Mouse (Mus musculus): ENCODE results near the gene Insr. TPM values are rescaled to one million over a fixed set of nuclear protein-coding genes. Genes with fewer than 3 reads are reported as not detected.

Gene Insr
- total RNA-seq, 2 experiments from 2014 or later = 46.9 to 47.6 TPM

GRCm38 (mm10) chr8:3276009-3276408 is 3.4 kb downstream of the Insr start:
- DNase-seq (ENCODE audit: low spot score in 2 of 2) = no peak

- DNase-seq (ENCODE audit: low spot score in 2 of 2) = no peak
Observed at GRCm38 (mm10) chr8:3275189-3275588, 4.2 kb downstream of the Insr start.

- DNase-seq (ENCODE audit: low spot score in 2 of 2) = no peak
Observed at GRCm38 (mm10) chr8:3273799-3274198, 5.6 kb downstream of the Insr start.

DNA sequence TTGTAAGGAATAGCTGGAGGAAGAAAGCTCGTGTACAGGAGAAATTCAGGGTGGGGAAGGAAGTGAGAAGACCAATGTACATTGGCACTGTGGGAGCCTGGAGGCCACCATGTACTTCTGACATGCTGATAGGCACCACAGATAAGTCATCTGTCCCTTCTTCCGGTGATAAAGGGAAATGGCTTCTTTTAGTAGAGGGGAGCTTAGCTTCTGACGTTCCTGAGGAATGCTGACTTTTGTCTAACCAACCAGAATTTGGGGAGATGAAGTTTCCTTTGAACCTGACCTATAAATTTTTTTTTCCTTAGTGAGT is 12.0 kb downstream of the Insr start:
- no peak for DNase-seq (ENCODE audit: low spot score in 2 of 2)

DNA sequence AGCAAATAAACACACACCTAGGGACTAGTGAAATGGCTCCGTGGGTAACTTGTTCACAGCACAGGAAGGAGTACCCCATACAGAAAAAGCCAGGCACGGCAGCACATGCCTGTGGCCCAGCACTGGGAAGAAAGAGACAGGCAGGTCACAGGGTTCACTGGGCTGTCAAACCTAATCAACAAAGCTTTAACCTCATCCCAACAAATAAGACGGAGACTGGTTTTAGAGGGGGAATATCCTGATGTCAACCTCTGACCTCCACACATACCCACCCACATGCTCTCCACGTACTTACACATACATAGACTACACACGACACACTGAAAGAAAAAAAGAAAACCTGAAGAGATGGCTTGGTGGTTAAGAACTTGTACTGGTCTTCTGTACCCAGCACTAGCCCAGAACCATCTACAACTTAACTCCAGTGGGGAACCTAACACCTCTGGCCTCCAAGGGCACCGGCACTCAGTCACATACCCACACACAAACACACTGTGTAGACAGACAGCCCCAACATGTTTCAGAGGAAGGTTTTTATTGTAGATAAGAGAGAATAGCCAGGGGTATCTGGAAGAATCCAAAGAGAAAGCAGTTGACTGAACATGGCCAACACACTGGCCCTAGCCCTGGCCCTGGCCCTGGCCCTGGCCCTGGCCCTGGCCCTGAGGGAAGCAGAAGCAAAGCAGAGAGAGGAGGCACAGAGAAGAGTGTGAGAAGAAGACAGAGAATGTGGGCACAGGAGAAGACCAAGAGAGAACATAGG is 12.6 kb downstream of the Insr start:
- no peak for DNase-seq (ENCODE audit: low spot score in 2 of 2)

GRCm38 (mm10) chr8:3265182-3265581 is 14.2 kb downstream of the Insr start:
- DNase-seq (ENCODE audit: low spot score in 2 of 2) = no peak

DNA sequence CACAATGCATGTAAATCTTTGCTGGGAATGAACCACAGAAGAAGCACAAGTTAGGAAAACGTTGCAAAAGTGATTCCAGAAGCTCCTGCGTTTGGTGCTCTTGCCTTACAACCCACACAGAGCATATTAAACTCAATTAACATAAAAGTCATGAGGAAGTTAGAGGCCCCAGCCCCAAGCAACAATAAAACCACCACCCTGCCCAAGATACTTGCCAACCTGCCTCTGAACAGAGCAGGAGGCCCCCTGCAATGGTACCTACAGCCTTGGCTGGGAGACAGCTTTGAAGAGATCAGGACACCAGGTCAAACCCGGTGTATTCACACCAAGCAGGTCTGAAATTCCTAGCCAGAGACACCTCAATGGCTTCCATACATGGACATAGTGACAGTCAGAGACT is 16.6 kb downstream of the Insr start:
- no peak for DNase-seq (ENCODE audit: low spot score in 2 of 2)

DNA sequence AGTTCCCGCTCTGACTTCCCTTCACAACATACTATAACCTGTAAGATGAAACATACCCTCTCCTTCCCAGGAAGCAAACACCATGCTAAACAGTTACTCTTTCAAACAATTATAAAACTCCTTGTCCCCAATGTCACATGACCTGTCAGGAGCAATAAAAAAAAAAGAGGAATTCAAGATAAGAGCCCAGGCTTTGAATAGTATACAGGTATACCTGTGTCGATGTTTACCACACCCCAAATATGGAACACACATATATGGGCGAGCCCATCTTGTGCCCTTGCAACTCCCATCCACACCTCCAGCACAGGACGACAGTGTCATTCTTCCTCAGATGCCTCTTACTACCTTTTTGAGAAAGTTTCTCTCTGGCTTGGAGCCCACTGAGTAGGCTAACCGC is 18.3 kb downstream of the Insr start:
- no peak for DNase-seq (ENCODE audit: low spot score in 2 of 2)

GRCm38 (mm10) chr8:3260127-3260811 is 19.1 kb downstream of the Insr start:
- no peak for DNase-seq (ENCODE audit: low spot score in 2 of 2)

DNA sequence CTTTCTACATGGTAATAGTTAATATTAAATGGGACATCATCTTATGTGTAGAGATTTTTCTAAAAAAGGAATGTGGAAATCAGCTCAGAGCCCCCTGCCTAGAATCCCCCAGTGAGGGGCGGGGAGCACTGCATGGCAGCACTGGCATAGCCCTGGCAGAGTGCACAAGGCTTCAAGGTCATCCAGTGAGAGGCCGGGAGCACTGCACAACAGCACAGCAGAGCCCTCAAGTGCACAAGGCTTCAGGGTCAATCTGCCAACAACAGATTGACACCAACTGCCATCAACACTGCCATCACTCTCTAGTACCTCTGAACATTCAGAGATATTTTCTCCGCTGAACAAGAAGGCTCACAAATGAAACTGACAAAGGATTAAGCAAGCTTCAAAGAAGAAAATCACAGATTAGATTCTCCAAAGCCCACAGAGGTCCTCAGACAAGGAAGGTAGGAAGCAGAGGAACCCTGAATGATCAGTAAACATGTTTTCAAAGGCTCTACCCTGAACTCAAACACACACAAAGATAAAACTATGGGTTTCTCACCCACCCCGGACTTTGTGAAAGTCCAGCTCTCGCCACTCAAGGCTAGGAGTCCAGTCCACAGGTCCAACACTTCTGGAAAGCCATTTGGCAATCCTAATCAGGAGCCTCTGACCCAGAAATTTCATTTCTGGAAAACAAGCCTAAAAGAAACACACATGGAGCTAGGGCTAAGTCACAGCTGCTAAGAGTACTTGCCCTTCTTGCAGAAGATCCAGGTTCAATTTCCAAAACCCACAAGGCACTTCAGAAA is 23.1 kb downstream of the Insr start:
- no peak for DNase-seq (ENCODE audit: low spot score in 2 of 2)

DNA sequence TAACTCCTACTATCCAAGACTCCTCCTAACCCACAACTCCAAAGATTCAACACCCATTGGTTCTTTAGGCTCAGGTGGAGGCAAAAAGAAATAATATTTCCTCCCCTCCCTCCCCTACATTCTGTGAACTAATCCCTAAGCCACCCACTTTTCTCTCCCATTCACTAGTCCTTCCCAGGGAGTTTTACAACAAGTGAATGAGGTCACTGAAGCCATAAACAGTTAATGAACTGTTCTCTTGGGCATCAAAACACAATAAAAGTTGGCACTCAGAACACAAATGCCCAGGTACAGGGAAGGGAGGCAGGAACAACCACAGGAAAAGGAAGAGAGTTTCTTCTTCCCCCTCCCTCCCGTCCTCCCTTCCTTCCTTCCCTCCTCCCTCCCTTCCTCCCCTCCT is 24.1 kb downstream of the Insr start:
- no peak for DNase-seq (ENCODE audit: low spot score in 2 of 2)

DNA sequence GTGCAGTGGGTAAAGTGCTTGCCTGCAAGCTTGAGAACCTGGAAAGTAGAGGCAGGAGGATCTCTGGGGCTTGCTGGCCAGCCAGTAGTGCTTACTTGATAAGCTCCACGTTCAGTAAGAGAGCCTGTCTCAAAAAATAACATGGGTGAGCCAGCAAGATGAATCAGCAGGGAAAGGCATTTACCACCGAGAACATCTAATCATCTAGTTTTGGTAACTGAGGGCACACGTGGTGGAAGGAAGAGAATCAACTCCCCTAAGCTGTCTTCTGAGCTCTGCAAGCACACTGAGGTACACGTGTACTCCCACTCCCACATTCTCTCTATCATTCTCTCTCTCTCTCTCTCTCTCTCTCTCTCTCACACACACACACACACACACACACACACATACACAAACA is 26.2 kb downstream of the Insr start:
- no peak for DNase-seq (ENCODE audit: low spot score in 2 of 2)

GRCm38 (mm10) chr8:3252665-3253064 is 26.8 kb downstream of the Insr start:
- no peak for DNase-seq (ENCODE audit: low spot score in 2 of 2)

DNA sequence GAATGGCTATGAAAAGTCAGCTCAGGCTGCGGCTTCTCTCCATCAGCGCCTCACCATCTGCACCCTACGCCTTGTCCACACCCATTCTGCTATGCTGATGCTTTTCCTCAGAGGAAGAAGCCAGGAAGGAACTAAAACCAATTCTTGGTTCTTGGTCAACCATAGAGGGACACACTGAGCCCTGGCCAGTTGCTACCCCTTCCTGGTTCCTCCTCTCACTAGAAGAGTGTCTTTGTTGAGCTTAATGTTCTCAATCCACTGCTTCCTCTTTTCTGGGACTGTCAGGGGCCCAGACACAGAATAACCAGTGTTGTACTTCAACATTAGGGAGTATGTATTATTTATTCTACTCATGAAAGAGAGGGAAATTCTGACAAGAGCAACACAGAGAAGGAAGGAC is 28.3 kb downstream of the Insr start:
- DNase-seq (ENCODE audit: low spot score in 2 of 2) = no peak

DNA sequence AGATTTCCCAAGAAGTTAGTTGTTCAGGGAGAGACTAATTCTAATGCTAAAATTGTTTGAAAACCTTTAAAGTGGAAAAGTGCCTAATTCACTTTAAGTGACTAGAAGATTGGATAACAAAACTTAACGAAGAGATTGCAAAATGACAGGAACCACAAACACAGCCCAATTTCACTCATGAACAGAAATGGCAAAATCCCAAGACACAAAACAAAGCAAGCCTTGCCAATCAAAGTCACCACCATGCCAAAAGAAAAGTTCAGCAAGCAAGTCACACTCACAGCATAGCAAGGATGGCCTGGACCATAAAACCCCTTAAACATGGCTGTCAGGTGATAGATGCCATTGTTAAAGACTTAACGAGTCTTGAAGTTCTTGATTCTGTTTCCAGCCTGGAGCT is 29.5 kb downstream of the Insr start:
- DNase-seq (ENCODE audit: low spot score in 2 of 2) = no peak

- no peak for DNase-seq (ENCODE audit: low spot score in 2 of 2)
Observed at GRCm38 (mm10) chr8:3248704-3249103, 30.7 kb downstream of the Insr start.

DNA sequence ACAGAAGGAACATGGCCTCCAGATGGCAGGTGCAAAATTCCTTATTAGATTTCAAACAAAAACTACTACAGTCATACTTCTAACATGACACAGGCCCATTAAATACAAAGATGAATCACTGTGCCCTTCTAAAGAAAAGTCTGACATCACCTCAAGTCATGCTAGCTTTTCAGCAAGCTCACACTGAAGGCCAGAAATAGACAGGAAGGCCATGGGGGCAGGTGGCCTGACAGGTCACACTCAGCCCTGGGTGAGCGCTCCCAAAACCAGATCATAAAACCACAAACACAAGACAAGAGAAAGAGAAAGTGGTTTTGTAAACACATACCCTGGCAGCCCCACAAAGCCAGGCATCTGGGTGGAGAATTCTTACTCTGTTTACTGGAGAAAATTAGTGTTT is 32.3 kb downstream of the Insr start:
- peak in 1 of 2 experiments; percentile 29 for DNase-seq (ENCODE audit: low spot score in 2 of 2)

GRCm38 (mm10) chr8:3243229-3243628 is 36.2 kb downstream of the Insr start:
- no peak for DNase-seq (ENCODE audit: low spot score in 2 of 2)

DNA sequence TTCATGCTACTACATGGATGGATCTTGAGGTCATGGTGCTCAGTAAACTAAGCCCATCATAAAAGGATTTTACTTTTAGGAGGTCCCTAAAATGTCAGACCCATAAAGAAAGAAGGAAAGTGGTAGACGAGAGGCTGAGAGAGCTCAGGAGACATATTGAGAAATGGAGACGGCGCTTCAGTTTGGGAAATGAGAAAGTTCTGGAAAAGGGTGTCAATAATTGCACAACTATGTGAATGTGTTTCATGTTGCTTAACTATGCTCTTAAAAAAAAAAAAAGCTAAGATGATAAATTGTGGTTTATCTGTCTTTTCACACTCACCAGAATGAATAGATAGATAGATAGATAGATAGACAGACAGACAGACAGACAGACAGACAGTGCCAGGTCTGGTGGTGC is 38.7 kb downstream of the Insr start:
- DNase-seq (ENCODE audit: low spot score in 2 of 2) = no peak

- DNase-seq (ENCODE audit: low spot score in 2 of 2) = no peak
Observed at GRCm38 (mm10) chr8:3239641-3240040, 39.8 kb downstream of the Insr start.

GRCm38 (mm10) chr8:3238792-3239191 is 40.6 kb downstream of the Insr start:
- DNase-seq (ENCODE audit: low spot score in 2 of 2) = no peak

DNA sequence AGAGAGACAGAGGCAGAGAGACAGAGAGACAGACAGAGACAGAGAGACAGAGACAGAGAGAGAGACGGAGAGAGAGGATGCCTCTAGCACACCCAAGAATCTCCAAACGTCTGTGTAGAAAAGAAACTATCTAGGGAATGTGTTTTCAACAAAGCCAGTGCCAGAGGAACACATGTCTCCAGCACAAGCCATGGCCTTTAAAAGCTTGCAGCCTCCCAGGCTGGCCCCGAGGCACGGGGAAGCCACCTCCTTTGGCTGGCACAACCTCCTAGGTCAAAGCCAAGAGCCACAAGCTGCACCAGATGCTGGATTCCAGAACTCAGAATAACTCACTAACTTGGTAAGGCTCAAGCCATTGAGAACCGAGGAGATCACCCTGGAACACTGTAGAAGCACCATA is 42.1 kb downstream of the Insr start:
- no peak for DNase-seq (ENCODE audit: low spot score in 2 of 2)

All from layer of hippocampus, adult 18-20 months (tissue).